Mouse (Mus musculus) hindbrain, embryonic 15.5 days (tissue): Measurements from ENCODE around the gene Pld1. TPM values are rescaled to one million over a fixed set of nuclear protein-coding genes. Genes with fewer than 3 reads are reported as not detected.

ENCODE experiments used
- ATAC-seq: fragments of 200-750 bp; cut with Nextera tagmentation; 2 replicates; pipeline ENCODE4 v1.8.0; 2017; ENCODE audit warnings: low read depth, moderate number of reproducible peaks, moderate TSS enrichment; ENCODE audit not compliant: low FRiP score
- H3K27ac ChIP-seq: fragments of 300-500 bp; sonication (generic); replicated peaks from 2 replicates; pipeline ENCODE4 v1.5.1; 2015; ENCODE audit warnings: mild to moderate bottlenecking, inconsistent platforms
- H3K27me3 ChIP-seq: fragments of 300-500 bp; sonication (generic); 2 replicates; pipeline ENCODE4 v1.6.1; 2015; ENCODE audit warnings: control low read depth, inconsistent platforms
- H3K36me3 ChIP-seq: fragments of 300-500 bp; sonication (generic); 2 replicates; pipeline ENCODE4 v1.6.1; 2015; ENCODE audit warnings: control low read depth, inconsistent platforms
- H3K4me1 ChIP-seq: fragments of 300-500 bp; sonication (generic); replicated peaks from 2 replicates; pipeline ENCODE4 v1.6.1; 2015; ENCODE audit warnings: control low read depth, inconsistent platforms
- H3K4me2 ChIP-seq: fragments of 300-500 bp; sonication (generic); 2 replicates; pipeline ENCODE4 v1.6.1; 2015; ENCODE audit warnings: moderate library complexity, mild to moderate bottlenecking, inconsistent platforms
- H3K4me3 ChIP-seq: fragments of 300-500 bp; sonication (generic); 2 replicates; pipeline ENCODE4 v1.5.1; 2015; ENCODE audit warnings: mild to moderate bottlenecking, inconsistent platforms
- H3K9ac ChIP-seq: fragments of 300-500 bp; sonication (generic); 2 replicates; pipeline ENCODE4 v1.6.1; 2015; ENCODE audit warnings: inconsistent platforms
- H3K9me3 ChIP-seq: fragments of 300-500 bp; sonication (generic); 2 replicates; pipeline ENCODE4 v1.6.1; 2016; ENCODE audit warnings: control low read depth, inconsistent platforms
- WGBS: fragments of 180-500 bp; shearing (Covaris S2); methylation state at CpG from one replicate; pipeline ENCODE4 v1.1.7; 2015; 5-methylcytosine and 5-hydroxymethylcytosine counted together
- polyA plus RNA-seq: library from polyadenylated mRNA; unstranded; fragments of >200 nt; fragmentation: Nextera tagmentation; extraction: Ambion mirVana; gene quantifications from 2 replicates; pipeline ENCODE4 v1.2.1, GENCODE M21; 2015

The Pld1 gene
- polyA plus RNA-seq = 5.2 and 5.5 TPM in 2 replicates

DNA sequence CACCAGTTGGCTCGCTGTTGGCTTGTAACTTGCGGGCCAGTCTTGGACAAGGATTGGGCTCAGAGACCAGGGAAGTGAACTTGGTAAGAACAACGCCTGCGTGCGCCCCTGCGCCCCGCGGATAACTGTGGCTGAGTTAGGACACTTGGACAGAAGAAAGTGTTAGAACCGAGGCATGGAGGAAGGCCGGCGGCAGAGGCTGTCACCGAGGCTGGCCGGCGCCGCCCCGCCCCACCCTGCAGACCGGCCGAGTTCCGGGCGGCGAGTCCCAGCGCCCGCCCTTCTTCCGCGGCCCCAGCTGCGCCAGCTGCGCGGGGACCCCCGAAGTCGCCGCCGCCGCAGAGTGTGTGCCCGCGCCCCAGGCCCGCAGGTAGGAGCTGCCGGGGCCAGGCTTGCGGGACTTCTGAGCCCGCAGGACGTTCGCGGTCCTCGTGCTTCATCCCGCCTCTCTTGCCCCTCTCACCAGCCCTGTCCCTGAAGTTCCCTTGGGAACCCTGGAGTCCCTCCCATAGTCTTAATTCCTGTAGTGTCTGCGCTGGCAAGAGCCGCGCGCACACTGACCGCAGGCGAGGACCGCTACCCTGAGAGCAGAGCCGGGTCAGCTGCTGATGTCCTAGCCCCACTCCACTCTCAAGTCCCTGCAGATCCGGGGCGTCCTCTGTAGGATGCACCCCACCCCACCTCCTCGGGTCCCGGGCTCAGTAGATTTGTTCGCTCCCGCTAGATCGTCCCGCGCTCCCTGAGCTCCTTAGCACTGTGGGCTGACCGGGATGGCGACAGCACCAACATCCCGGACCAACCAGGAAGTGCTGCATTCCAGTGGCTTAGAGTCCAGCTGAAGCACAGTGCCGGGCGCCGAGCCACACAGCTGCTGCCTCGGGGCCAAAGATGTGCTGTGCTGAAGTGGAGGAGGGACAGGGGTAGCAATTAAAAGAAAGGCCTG is at the start of gene Pld1:
TSS of gene Pld1 (plus strand) at position 315 of the 943 bp plus-strand sequence.
- Histone ChIP-seq H3K9me3 (no peaks in the 10 kb centered on the region), H3K9ac (peak within 1 kb of the TSS; percentile 45), H3K27ac (peak within 1 kb of the TSS; percentile 60), H3K4me3 (peak within 1 kb of the TSS; percentile 61), H3K4me2 (peak within 1 kb of the TSS; percentile 100), H3K4me1 (peaks cover 16% of the 10 kb centered on the region), H3K36me3 (no peaks in the 10 kb centered on the region), H3K27me3 (peaks cover 4% of the 10 kb centered on the region; the same call in 1 of the 2 replicates)
- ATAC-seq = peak; percentile 85
- WGBS = under 1% methylated on average over 68 of the region's 68 CpGs

DNA sequence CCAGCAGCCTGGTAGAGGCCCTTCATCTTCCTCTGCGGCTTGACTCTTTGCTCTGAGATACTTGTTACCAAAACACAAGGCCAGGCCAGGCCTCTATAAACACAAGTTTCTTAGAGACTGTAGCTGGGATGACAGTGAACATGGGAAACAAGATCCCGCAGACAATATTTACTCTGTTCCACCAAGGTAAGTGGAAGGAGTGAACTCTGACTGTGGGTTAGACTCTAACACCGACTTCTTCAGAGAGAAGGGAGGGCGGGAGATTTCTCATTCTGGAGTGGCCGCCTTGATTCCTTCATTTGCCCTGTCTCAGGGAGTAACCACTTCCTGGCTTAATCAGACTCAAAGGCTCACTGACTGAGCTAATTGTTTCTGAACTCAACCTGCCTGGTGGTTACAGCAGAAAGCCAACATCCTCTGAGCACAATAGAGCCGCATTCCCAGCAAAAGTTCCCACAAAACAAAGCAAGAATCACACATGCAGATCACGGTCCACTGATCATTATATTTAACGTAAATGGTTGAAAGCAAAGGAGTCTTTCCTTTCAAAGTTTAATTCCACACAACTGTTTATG is 42.1 kb upstream of the Pld1 start, which contains the start of gene Tmem212:
TSS of gene Tmem212 (minus strand) at position 51 of the 575 bp plus-strand sequence.
- 77% methylated on average over 8 of the region's 8 CpGs for WGBS
- Histone ChIP-seq H3K27me3 (no peaks in the 10 kb centered on the region), H3K36me3 (no peaks in the 10 kb centered on the region), H3K4me2 (no peak within 1 kb of the TSS), H3K9ac (no peak within 1 kb of the TSS), H3K27ac (no peak within 1 kb of the TSS), H3K4me1 (no peaks in the 10 kb centered on the region), H3K4me3 (no peak within 1 kb of the TSS), H3K9me3 (no peaks in the 10 kb centered on the region)
- ATAC-seq = no peak

DNA sequence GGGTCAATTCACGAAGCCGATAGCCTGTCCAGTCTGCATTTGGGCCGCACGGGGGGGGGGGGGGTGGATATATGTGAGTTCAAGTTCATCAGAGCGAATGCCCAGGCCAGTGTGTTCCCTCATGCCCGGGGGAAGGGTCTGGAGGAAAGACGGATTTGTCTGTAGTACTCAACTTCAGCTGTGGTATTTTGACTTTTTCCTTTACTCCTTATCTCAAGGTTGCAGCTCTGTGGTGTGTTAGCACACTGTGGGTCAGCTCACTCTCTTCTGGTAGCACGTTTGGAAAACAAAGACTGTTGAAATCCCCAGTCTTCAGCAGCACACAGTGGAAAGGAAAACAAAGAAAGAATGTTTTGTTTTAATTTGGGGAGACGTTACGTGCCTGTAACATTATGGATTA is 40.3 kb upstream of the Pld1 start:
- ATAC-seq = no peak
- Histone ChIP-seq H3K27me3 (no peaks in the 10 kb centered on the region), H3K4me2 (no peak overlapping the region), H3K27ac (no peak overlapping the region), H3K4me1 (no peaks in the 10 kb centered on the region), H3K36me3 (no peaks in the 10 kb centered on the region), H3K9me3 (no peaks in the 10 kb centered on the region), H3K9ac (no peak overlapping the region), H3K4me3 (no peak overlapping the region)
- WGBS = 80% methylated on average over 10 of the region's 10 CpGs

DNA sequence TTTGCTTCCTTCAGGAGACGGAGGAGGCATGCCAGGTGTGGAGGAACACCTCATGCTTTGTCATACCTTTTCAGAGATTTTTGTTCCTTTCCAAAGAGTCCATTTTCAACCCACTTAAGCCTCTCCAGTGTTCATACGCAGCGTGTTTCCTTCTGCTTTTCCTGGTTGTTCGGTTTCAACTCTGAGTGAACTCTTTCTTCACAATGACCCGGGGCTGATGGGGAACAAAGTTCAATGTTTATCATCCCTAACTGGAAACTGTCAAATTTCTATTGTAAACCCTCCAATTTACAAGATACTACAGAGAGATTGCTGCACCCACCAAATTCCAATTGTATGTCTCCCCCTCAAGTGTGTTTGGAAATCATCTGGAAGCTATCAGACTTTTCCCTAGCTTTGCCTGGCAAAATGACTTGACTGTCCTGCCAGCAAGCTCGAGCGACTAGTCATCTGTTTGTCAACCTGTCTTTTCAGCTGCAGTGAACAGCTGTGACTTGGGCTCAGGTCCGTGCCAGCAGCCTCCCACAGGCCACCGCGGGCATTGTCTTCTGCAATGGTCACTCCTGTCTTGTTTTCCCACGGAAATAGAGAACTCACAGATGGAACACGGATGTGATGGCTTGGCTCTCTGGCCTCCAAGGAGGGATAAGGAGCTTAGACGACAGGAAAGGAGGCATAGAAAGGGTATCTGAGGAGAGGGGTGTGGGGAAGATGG is 39.3 kb upstream of the Pld1 start:
- ATAC-seq = no peak
- no peak overlapping the region for H3K9ac ChIP-seq
- 70% methylated on average over 13 of the region's 13 CpGs for WGBS
- H3K27me3 ChIP-seq = no peaks in the 10 kb centered on the region
- H3K36me3 ChIP-seq = no peaks in the 10 kb centered on the region
- H3K4me1 ChIP-seq = no peaks in the 10 kb centered on the region
- no peaks in the 10 kb centered on the region for H3K9me3 ChIP-seq
- H3K4me2 ChIP-seq = no peak overlapping the region
- H3K4me3 ChIP-seq = no peak overlapping the region
- H3K27ac ChIP-seq = no peak overlapping the region

DNA sequence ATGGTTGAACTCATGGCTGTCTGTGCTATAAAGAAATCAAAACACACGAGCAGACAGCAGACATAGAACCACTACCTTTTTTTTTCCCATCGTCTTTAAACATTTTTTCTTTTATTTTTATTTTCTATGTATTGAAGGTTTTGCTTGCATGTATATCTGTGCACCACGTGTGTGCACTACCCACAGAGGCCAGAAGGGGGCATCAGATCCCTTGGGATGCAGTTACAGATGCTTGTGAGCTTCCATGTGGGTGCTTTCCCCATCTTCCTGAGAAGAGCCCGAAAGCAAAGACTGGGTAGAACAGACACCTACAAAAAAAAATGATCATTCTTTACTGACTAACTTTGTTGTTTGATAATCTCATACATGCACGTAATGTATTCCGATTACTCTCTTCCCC is 36.6 kb upstream of the Pld1 start:
- no peak for ATAC-seq
- no peaks in the 10 kb centered on the region for H3K36me3 ChIP-seq
- H3K9me3 ChIP-seq = no peaks in the 10 kb centered on the region
- H3K9ac ChIP-seq = no peak overlapping the region
- no peaks in the 10 kb centered on the region for H3K4me1 ChIP-seq
- no peak overlapping the region for H3K4me3 ChIP-seq
- no peak overlapping the region for H3K27ac ChIP-seq
- H3K27me3 ChIP-seq = no peaks in the 10 kb centered on the region
- H3K4me2 ChIP-seq = no peak overlapping the region
- WGBS = 94% methylated on average over 6 of the region's 6 CpGs

DNA sequence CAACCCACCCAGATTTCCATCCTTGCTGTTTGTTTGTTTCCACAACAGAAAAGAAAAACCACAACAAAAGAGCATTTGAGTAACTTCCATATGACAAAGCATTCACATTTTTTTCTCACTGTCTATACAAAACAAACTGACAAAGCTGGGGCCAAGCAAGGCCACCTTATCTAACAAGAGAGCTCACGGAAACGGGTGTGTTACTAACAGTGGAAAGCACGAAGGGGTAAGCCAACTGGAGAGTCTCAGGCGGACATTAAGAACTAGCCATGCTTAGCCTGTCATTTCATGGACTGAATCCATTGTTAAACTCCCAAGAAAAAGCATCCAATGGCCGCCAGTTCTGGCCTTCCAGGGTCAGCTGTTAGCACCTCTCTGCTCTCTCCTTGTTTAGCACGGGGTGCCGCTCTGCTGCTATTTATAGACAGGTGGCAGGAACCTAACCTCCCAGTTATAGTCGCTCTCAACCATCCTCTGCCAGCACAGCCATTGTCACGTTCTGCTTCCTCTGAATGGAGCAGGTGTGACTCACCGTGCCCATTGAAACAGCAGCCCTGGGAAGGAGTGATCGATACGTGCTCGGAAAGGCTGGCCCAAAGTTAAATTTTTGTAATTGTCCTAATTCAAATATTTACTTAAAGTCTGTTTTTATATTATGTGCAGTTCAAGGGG is 33.7 kb upstream of the Pld1 start:
- 57% methylated on average over 13 of the region's 13 CpGs for WGBS
- Histone ChIP-seq H3K36me3 (no peaks in the 10 kb centered on the region), H3K9me3 (no peaks in the 10 kb centered on the region), H3K4me2 (no peak overlapping the region), H3K4me3 (no peak overlapping the region), H3K4me1 (no peaks in the 10 kb centered on the region), H3K9ac (no peak overlapping the region), H3K27me3 (no peaks in the 10 kb centered on the region), H3K27ac (no peak overlapping the region)
- ATAC-seq = no peak

DNA sequence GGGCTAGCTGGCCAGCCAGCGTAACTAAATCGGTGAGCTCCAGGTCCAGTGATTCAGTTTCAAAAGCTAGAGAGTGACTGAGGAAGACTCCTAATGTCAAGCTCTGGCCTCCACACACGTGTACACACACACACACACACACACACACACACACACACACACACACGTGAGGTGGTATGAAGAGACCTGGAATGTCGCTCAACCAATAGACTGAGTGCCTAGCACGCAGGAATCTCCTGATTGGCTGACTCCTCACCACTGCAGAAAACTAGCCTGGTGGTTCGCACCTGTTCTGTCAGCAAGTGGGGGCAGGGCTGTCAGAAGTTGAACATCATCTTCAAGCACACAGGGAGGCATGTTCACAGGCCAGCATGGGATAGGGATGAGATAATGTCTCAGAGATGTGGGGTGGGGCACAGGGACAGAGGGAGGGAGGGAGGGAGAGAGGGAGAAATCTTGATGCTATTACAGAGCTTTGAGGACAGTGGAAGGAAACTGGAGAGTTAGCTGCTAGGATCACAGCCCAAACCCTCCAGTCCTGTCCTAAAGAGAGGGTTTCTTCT is 31.8 kb upstream of the Pld1 start:
- no peak overlapping the region for H3K4me2 ChIP-seq
- H3K36me3 ChIP-seq = no peaks in the 10 kb centered on the region
- H3K4me1 ChIP-seq = no peaks in the 10 kb centered on the region
- ATAC-seq = no peak
- H3K9me3 ChIP-seq = no peaks in the 10 kb centered on the region
- WGBS = 80% methylated on average over 7 of the region's 7 CpGs
- no peaks in the 10 kb centered on the region for H3K27me3 ChIP-seq
- no peak overlapping the region for H3K4me3 ChIP-seq
- no peak overlapping the region for H3K27ac ChIP-seq
- no peak overlapping the region for H3K9ac ChIP-seq

DNA sequence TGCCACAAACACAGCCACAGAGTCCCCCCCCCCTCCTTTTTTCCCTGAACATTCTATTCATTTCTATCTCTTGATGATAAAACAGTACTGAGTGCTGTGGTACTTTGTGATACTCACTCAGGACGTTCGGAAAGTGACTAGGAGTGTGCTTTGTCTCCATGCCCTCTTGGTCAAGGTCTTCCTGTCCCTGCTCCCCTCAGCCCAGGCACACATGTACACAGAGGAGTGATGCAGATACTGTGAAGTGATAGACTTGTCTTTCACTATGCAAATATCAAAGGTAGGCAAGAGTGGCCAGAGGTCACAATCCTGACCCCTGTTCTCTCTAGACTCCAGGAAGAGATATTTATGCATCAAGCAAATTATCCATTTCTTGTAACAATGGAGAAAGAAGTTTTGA is 31.2 kb upstream of the Pld1 start:
- H3K27me3 ChIP-seq = no peaks in the 10 kb centered on the region
- 86% methylated on average over 2 of the region's 2 CpGs for WGBS
- no peak overlapping the region for H3K4me3 ChIP-seq
- ATAC-seq = no peak
- no peak overlapping the region for H3K9ac ChIP-seq
- no peak overlapping the region for H3K27ac ChIP-seq
- H3K4me1 ChIP-seq = no peaks in the 10 kb centered on the region
- H3K36me3 ChIP-seq = no peaks in the 10 kb centered on the region
- H3K9me3 ChIP-seq = no peaks in the 10 kb centered on the region
- H3K4me2 ChIP-seq = no peak overlapping the region

DNA sequence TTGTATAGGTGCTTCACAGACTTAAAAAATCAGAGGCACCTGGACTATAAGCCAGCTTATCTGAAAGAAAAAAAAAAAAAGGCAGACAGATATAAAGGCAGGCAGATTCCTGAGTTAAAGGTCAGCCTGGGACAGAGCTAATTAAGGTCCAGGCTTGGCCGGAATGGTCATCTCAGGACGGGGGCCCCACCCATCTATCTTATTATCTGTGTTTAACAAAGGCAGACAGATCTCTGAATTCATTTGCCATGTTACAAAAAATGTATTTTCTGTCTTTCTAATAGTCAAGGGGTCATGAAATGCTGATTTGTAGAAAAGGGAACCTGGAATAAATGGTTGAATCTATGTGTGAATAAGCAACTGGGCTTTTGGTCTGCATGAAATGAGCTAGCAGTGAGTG is 30.2 kb upstream of the Pld1 start:
- Histone ChIP-seq H3K9me3 (no peaks in the 10 kb centered on the region), H3K27ac (no peak overlapping the region), H3K4me2 (no peak overlapping the region), H3K4me1 (no peaks in the 10 kb centered on the region), H3K27me3 (no peaks in the 10 kb centered on the region), H3K9ac (no peak overlapping the region), H3K36me3 (no peaks in the 10 kb centered on the region), H3K4me3 (no peak overlapping the region)
- WGBS = 81% methylated on average over 2 of the region's 2 CpGs
- ATAC-seq = no peak

DNA sequence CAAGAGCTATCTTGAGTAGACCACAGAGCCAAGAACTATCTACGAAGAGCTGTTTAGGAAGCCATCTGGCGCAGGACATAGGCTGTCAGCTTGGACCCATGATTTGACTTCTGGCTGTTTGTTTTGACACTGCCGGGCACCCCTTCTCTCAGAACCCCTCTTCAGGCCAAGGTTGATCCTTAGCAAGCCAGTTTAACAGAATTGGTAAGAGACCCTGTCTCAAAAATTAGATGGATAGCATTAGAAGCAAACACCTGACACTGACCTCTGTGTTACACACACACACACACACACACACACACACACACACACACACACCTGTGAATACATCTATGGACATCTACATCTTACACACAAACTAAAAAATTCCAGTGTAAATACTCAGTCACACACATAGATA is 29.5 kb upstream of the Pld1 start:
- 97% methylated on average over 3 of the region's 3 CpGs for WGBS
- no peaks in the 10 kb centered on the region for H3K36me3 ChIP-seq
- H3K4me1 ChIP-seq = no peaks in the 10 kb centered on the region
- H3K27me3 ChIP-seq = no peaks in the 10 kb centered on the region
- no peaks in the 10 kb centered on the region for H3K9me3 ChIP-seq
- H3K27ac ChIP-seq = no peak overlapping the region
- no peak overlapping the region for H3K4me3 ChIP-seq
- H3K4me2 ChIP-seq = no peak overlapping the region
- H3K9ac ChIP-seq = no peak overlapping the region
- no peak for ATAC-seq

DNA sequence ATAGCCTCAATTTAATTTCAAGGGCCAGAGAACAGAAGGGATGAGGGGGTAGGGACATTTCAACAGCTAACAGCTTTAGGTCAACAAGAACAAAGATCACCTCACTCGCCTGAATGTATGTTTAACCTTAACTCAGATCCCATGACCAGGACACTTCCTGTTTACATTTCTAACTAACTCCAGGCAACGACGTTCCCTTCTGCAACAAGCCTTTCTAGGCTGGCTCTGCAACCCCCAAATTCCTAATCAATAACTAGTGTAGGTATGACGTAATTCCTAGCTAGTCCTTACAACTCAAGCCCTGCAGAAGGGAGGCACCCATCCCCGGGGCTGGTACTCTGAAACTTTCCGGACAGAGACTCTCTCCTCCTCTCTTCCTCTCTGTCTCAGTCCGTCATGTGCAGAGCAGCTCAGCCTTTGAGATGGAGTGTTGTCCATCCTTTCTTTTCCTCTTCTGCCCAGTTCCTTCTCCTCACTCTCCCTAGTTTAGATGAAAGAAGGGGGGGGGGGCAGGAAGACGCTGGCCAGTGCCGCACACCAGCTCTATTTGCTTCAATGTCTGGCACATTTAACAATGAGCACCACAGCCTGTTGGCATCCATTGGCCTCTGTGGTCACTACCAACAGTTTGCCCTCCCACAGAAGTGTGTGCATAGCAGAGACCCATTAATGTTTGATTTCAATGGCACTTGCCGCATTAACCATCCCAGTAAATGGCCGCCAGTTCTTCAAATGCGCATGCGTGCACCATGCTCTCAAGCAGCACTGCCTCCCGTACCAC is 19.6 kb upstream of the Pld1 start:
- H3K27me3 ChIP-seq = no peaks in the 10 kb centered on the region
- H3K4me3 ChIP-seq = no peak overlapping the region
- H3K36me3 ChIP-seq = no peaks in the 10 kb centered on the region
- H3K9me3 ChIP-seq = no peaks in the 10 kb centered on the region; the same call in 1 of the 2 replicates
- no peak for ATAC-seq
- H3K4me2 ChIP-seq = no peak overlapping the region
- H3K4me1 ChIP-seq = no peaks in the 10 kb centered on the region
- WGBS = 91% methylated on average over 14 of the region's 14 CpGs
- H3K27ac ChIP-seq = no peak overlapping the region
- H3K9ac ChIP-seq = no peak overlapping the region
